Mouse (Mus musculus) forebrain, embryonic 15.5 days (tissue): ENCODE measurements around the gene Epn2. TPM values are rescaled to one million over a fixed set of nuclear protein-coding genes. Genes with fewer than 3 reads are reported as not detected.

Source experiments
- ATAC-seq: fragments of 200-750 bp; cut with Nextera tagmentation; replicated peaks from 2 replicates; pipeline ENCODE4 v1.8.0; 2017; ENCODE audit warnings: mild to moderate bottlenecking, moderate TSS enrichment, moderate library complexity
- H3K27ac ChIP-seq: fragments of 300-500 bp; sonication (generic); replicated peaks from 2 replicates; pipeline ENCODE4 v1.5.1; 2015; ENCODE audit warnings: mild to moderate bottlenecking, inconsistent platforms
- H3K27me3 ChIP-seq: fragments of 300-500 bp; sonication (generic); 2 replicates; pipeline ENCODE4 v1.6.1; 2015; ENCODE audit warnings: inconsistent platforms
- H3K36me3 ChIP-seq: fragments of 300-500 bp; sonication (generic); 2 replicates; pipeline ENCODE4 v1.6.1; 2015; ENCODE audit warnings: mild to moderate bottlenecking, inconsistent platforms
- H3K4me1 ChIP-seq: fragments of 300-500 bp; sonication (generic); 2 replicates; pipeline ENCODE4 v1.6.1; 2015; ENCODE audit warnings: inconsistent platforms
- H3K4me2 ChIP-seq: fragments of 300-500 bp; sonication (generic); replicated peaks from 2 replicates; pipeline ENCODE4 v1.6.1; 2015; ENCODE audit warnings: mild to moderate bottlenecking, inconsistent platforms
- H3K4me3 ChIP-seq: fragments of 300-500 bp; sonication (generic); 2 replicates; pipeline ENCODE4 v1.5.1; 2015; ENCODE audit warnings: mild to moderate bottlenecking, inconsistent platforms
- H3K9ac ChIP-seq: fragments of 300-500 bp; sonication (generic); replicated peaks from 2 replicates; pipeline ENCODE4 v1.6.1; 2015; ENCODE audit warnings: mild to moderate bottlenecking, inconsistent platforms
- H3K9me3 ChIP-seq: fragments of 300-500 bp; sonication (generic); 2 replicates; pipeline ENCODE4 v1.6.1; 2016; ENCODE audit warnings: inconsistent platforms
- WGBS: fragments of 180-500 bp; shearing (Covaris S2); methylation state at CpG from one replicate; pipeline ENCODE4 v1.1.7; 2015; ENCODE audit warnings: mixed read lengths; 5-methylcytosine and 5-hydroxymethylcytosine counted together
- polyA plus RNA-seq: library from polyadenylated mRNA; unstranded; fragments of >200 nt; fragmentation: Nextera tagmentation; extraction: Ambion mirVana; gene quantifications from 2 replicates; pipeline ENCODE4 v1.2.1, GENCODE M21; 2015

Gene Epn2
- polyA plus RNA-seq, 1 experiment from 2014 or later, result 67.3 TPM

- H3K9me3 ChIP-seq, result no peaks in the 10 kb centered on the region
- no peak overlapping the region for H3K4me3 ChIP-seq
- 83% methylated on average over 5 of the region's 5 CpGs for WGBS
- no peaks in the 10 kb centered on the region for H3K27me3 ChIP-seq
- H3K9ac ChIP-seq, result no peak overlapping the region
- H3K36me3 ChIP-seq, result no peaks in the 10 kb centered on the region
- no peak overlapping the region for H3K4me2 ChIP-seq
- H3K4me1 ChIP-seq, result peaks cover 12% of the 10 kb centered on the region
- H3K27ac ChIP-seq, result no peak overlapping the region
- ATAC-seq, result no peak
These were observed 17.1 kb downstream of the Epn2 start for GRCm38 (mm10) chr11:61562421-61562820.

DNA sequence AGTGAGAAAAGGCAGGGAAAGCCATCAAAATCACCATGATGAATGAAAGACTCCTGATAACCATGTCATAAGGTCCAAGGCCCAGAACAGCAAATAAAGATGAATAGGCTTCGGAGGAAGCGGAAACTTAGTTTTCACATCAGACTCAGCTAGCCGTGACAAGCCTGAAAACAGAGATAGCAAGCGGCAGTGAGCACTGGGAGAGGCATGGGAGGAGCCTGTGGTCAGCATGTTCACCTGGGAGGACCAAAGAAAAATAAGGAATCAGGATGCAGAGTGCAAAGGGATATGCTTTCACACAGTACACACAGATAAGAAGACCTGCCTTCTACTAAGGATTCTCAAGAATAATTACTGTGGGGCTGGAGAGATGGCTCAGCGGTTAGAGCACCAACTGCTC, 19.9 kb downstream of the Epn2 start:
- H3K27ac ChIP-seq, result no peak overlapping the region
- no peaks in the 10 kb centered on the region for H3K36me3 ChIP-seq
- no peak overlapping the region for H3K9ac ChIP-seq
- no peaks in the 10 kb centered on the region for H3K9me3 ChIP-seq
- H3K27me3 ChIP-seq, result no peaks in the 10 kb centered on the region
- 94% methylated on average over 5 of the region's 5 CpGs for WGBS
- no peak overlapping the region for H3K4me3 ChIP-seq
- no peak for ATAC-seq
- no peak overlapping the region for H3K4me2 ChIP-seq
- peaks cover 6% of the 10 kb centered on the region for H3K4me1 ChIP-seq

DNA sequence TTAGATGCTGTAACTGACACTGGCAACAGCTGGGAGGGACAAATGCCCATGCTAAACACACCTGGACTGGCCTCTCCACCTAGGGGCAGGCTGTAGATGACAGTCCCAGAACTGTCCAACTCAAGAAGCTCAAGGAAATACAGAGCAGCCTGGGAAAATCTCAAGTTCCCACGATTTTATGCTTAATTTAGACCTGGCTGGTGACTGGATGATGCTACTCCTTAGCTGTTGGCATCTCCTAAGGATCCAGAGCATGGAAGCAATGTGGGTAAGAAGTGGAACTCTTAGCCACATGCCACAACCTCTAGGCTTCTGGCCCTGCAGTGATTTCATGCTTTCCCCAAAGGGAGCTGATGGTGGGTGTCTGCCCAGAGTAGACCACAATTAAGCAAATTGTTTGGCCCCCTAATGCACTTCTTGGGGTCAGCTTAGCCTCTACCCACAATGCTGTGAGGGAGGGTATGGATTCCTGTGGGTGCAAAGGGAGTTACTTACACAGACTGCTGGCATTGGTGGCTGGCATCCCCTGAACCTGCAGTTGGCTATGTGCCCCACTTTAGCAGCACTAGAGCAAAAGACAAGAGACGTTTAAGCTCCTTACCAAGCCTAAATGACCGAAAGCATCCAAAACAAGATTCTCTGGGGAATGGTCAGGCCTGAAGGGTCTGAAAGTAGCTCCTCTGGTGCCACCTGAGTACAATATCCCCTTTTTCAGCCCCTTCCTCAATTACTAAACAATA, 26.3 kb downstream of the Epn2 start:
- H3K4me1 ChIP-seq, result peaks cover 23% of the 10 kb centered on the region
- no peak for ATAC-seq
- H3K27me3 ChIP-seq, result no peaks in the 10 kb centered on the region
- H3K27ac ChIP-seq, result 0 out of 2 replicates have a peak overlapping the region, but pooled peaks have one; percentile 15
- no peak overlapping the region for H3K9ac ChIP-seq
- no peak overlapping the region for H3K4me3 ChIP-seq
- H3K36me3 ChIP-seq, result no peaks in the 10 kb centered on the region
- no peaks in the 10 kb centered on the region for H3K9me3 ChIP-seq
- WGBS, result 62% methylated on average over 3 of the region's 3 CpGs
- H3K4me2 ChIP-seq, result no peak overlapping the region

DNA sequence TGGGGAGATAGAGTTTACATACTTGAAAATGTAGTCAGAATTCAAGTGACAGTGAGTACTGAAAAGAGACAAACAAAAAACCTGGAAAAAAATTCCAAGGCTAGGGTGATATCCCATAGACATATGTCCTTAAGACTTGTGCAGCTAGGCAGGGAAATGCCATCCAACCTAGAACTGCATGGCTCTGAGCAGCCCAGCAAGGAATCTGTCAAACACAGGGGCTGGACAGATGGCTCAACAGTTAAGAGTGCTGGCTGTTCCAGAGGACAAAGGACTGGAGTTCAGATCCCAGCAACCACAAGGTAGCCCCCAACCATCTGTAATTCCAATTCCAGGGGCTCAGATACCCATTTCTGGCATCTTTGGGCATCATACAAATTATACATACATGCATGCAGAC, 28.9 kb downstream of the Epn2 start:
- H3K9me3 ChIP-seq, result no peaks in the 10 kb centered on the region
- H3K4me2 ChIP-seq, result no peak overlapping the region
- no peak for ATAC-seq
- no peak overlapping the region for H3K27ac ChIP-seq
- peaks cover 24% of the 10 kb centered on the region for H3K4me1 ChIP-seq
- H3K27me3 ChIP-seq, result no peaks in the 10 kb centered on the region
- H3K36me3 ChIP-seq, result peaks cover 7% of the 10 kb centered on the region; the same call in 1 of the 2 replicates
- H3K9ac ChIP-seq, result no peak overlapping the region
- no peak overlapping the region for H3K4me3 ChIP-seq

GRCm38 (mm10) chr11:61547710-61548109, 31.8 kb downstream of the Epn2 start:
- Histone ChIP-seq H3K9ac (no peak overlapping the region), H3K4me3 (no peak overlapping the region), H3K36me3 (peaks cover 13% of the 10 kb centered on the region), H3K27ac (no peak overlapping the region), H3K4me2 (no peak overlapping the region), H3K4me1 (peaks cover 8% of the 10 kb centered on the region; the same call in 1 of the 2 replicates), H3K27me3 (no peaks in the 10 kb centered on the region), H3K9me3 (no peaks in the 10 kb centered on the region)
- 87% methylated on average over 4 of the region's 4 CpGs for WGBS
- ATAC-seq, result no peak

DNA sequence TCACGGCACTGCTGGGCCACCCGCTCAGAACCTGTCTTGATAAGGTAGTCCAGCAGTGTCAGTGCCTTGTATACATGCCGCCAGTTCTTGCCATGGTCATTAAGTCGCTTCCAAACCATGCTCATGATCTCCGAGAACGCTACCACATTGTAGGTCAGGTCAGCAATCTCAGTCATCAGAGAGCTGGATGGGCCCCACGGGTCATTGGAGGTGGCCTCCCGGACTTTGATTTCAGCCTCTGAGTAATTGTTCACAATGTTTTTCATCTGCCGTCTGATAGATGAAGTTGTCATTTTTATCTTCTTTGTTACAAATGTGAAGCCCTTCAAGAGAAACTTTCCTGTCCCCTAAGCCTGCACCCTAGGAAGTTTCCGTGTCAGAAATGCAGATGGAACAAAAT, 33.0 kb downstream of the Epn2 start:
- WGBS, result 97% methylated on average over 10 of the region's 10 CpGs
- no peak overlapping the region for H3K9ac ChIP-seq
- H3K27me3 ChIP-seq, result no peaks in the 10 kb centered on the region
- no peak overlapping the region for H3K4me2 ChIP-seq
- no peak for ATAC-seq
- H3K4me1 ChIP-seq, result peaks cover 8% of the 10 kb centered on the region; the same call in 1 of the 2 replicates
- no peaks in the 10 kb centered on the region for H3K9me3 ChIP-seq
- H3K4me3 ChIP-seq, result no peak overlapping the region
- H3K36me3 ChIP-seq, result peaks cover 13% of the 10 kb centered on the region
- no peak overlapping the region for H3K27ac ChIP-seq

DNA sequence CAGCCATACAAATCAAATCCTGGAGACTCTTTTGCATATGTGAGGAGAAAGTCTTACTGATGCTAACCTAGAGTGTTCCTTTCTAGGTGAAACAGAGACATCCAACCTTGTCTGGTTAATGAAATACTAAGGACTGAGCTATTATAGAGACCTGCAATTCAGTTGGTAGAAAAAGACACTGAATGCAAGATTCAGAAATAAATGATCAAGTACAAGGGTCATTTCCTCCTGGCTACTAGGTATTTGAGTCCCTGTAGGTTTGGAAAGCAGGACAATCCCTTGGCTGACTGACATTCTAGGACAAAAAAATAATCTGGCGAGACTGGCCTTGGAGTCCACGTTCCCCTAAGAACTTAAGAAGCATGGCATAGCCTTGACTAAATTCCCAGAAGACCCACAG, 33.9 kb downstream of the Epn2 start:
- Histone ChIP-seq H3K27me3 (no peaks in the 10 kb centered on the region), H3K36me3 (peaks cover 13% of the 10 kb centered on the region), H3K4me3 (no peak overlapping the region), H3K4me2 (no peak overlapping the region), H3K9ac (no peak overlapping the region), H3K9me3 (no peaks in the 10 kb centered on the region), H3K4me1 (peaks cover 8% of the 10 kb centered on the region; the same call in 1 of the 2 replicates), H3K27ac (no peak overlapping the region)
- no peak for ATAC-seq
- 97% methylated on average over 2 of the region's 2 CpGs for WGBS

- no peak overlapping the region for H3K4me3 ChIP-seq
- WGBS, result 81% methylated on average over 2 of the region's 2 CpGs
- no peak overlapping the region for H3K9ac ChIP-seq
- H3K27ac ChIP-seq, result no peak overlapping the region
- no peak overlapping the region for H3K4me2 ChIP-seq
- no peaks in the 10 kb centered on the region for H3K9me3 ChIP-seq
- peaks cover 19% of the 10 kb centered on the region for H3K36me3 ChIP-seq
- no peak for ATAC-seq
- H3K27me3 ChIP-seq, result no peaks in the 10 kb centered on the region
- H3K4me1 ChIP-seq, result no peaks in the 10 kb centered on the region
These were observed 38.4 kb downstream of the Epn2 start for GRCm38 (mm10) chr11:61541106-61541505.

- H3K9me3 ChIP-seq, result no peaks in the 10 kb centered on the region
- H3K4me2 ChIP-seq, result no peak overlapping the region
- peaks cover 15% of the 10 kb centered on the region; the same call in 1 of the 2 replicates for H3K36me3 ChIP-seq
- no peak overlapping the region for H3K27ac ChIP-seq
- no peak for ATAC-seq
- H3K4me1 ChIP-seq, result no peaks in the 10 kb centered on the region
- WGBS, result 83% methylated on average over 7 of the region's 7 CpGs
- no peaks in the 10 kb centered on the region for H3K27me3 ChIP-seq
- H3K9ac ChIP-seq, result no peak overlapping the region
- H3K4me3 ChIP-seq, result no peak overlapping the region
These were observed 38.8 kb downstream of the Epn2 start for GRCm38 (mm10) chr11:61540642-61541041.

GRCm38 (mm10) chr11:61537362-61537761, 42.1 kb downstream of the Epn2 start:
- Histone ChIP-seq H3K27ac (no peak overlapping the region), H3K9me3 (no peaks in the 10 kb centered on the region), H3K4me3 (no peak overlapping the region), H3K27me3 (no peaks in the 10 kb centered on the region), H3K4me2 (no peak overlapping the region), H3K36me3 (peaks cover 9% of the 10 kb centered on the region; the same call in 1 of the 2 replicates), H3K4me1 (0 out of 2 replicates have a peak, but pooled peaks cover under 1% of the 10 kb centered on the region), H3K9ac (no peak overlapping the region)
- 87% methylated on average over 3 of the region's 3 CpGs for WGBS
- ATAC-seq, result no peak

DNA sequence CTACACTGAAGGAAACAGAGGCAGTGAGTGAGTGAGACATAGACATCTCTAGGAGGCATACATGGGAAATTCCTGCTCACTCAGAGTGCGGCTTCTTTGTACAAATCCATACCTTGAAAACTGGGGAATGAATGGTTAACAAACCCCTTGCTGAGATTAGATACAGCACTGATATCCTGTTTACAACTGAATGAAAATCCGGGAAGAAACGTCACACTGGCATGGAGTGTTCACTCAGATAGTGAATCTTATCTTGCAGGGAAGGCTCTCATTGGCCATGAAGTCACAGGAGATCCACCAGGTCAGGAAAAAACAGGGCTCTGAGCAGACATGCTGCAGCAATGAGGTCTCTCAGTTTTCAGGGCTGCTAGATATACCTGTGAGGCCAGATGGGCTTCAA, 42.5 kb downstream of the Epn2 start:
- Histone ChIP-seq H3K27ac (no peak overlapping the region), H3K9me3 (no peaks in the 10 kb centered on the region), H3K9ac (no peak overlapping the region), H3K36me3 (peaks cover 9% of the 10 kb centered on the region; the same call in 1 of the 2 replicates), H3K4me2 (no peak overlapping the region), H3K27me3 (no peaks in the 10 kb centered on the region), H3K4me1 (0 out of 2 replicates have a peak, but pooled peaks cover 3% of the 10 kb centered on the region), H3K4me3 (no peak overlapping the region)
- 70% methylated on average over 3 of the region's 3 CpGs for WGBS
- no peak for ATAC-seq

GRCm38 (mm10) chr11:61535530-61535929, 44.0 kb downstream of the Epn2 start:
- H3K36me3 ChIP-seq, result peaks cover 9% of the 10 kb centered on the region; the same call in 1 of the 2 replicates
- WGBS, result 70% methylated on average over 1 of the region's 1 CpGs
- no peak for ATAC-seq

DNA sequence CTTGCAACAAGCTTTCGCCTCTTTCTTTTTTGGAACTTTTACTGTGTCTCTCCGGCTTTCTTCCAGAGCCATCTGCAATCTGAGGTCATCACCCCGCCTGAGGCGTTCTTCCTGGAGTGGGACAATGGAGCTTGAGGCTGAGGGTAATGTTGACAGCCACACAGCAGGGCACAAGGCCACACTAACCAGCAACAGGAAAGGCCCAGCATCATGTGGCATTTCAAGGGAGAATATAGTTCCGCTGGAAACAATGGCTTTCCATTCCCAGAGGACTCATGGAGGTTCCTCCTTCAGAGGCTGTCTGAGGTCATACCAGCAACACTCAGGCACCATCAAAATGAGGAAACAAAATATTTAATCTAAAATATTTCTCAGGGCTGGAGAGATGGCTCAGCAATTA, 45.9 kb downstream of the Epn2 start:
- no peaks in the 10 kb centered on the region for H3K36me3 ChIP-seq
- no peak overlapping the region for H3K9ac ChIP-seq
- no peaks in the 10 kb centered on the region for H3K9me3 ChIP-seq
- no peak overlapping the region for H3K27ac ChIP-seq
- H3K27me3 ChIP-seq, result no peaks in the 10 kb centered on the region
- H3K4me2 ChIP-seq, result no peak overlapping the region
- H3K4me1 ChIP-seq, result 0 out of 2 replicates have a peak, but pooled peaks cover 3% of the 10 kb centered on the region
- WGBS, result 82% methylated on average over 5 of the region's 5 CpGs
- ATAC-seq, result no peak
- no peak overlapping the region for H3K4me3 ChIP-seq

More at GRCm38 (mm10) chr11:61535530-61535929, 44.0 kb downstream of the Epn2 start:
- Histone ChIP-seq H3K9ac (no peak overlapping the region), H3K27me3 (no peaks in the 10 kb centered on the region), H3K4me3 (no peak overlapping the region), H3K4me1 (0 out of 2 replicates have a peak, but pooled peaks cover 3% of the 10 kb centered on the region), H3K4me2 (no peak overlapping the region), H3K27ac (no peak overlapping the region), H3K9me3 (no peaks in the 10 kb centered on the region)
